Mouse (Mus musculus) hindbrain, embryonic 12.5 days (tissue): ENCODE measurements around the gene Noxa1. TPM values are rescaled to one million over a fixed set of nuclear protein-coding genes. Genes with fewer than 3 reads are reported as not detected.

Source experiments
- ATAC-seq: fragments of 200-750 bp; cut with Nextera tagmentation; 2 replicates; pipeline ENCODE4 v1.8.0; 2017; ENCODE audit warnings: moderate TSS enrichment; ENCODE audit not compliant: low FRiP score
- H3K27ac ChIP-seq: fragments of 300-500 bp; sonication (generic); 2 replicates; pipeline ENCODE4 v1.5.1; 2016; ENCODE audit warnings: mild to moderate bottlenecking
- H3K27me3 ChIP-seq: fragments of 300-500 bp; sonication (generic); 2 replicates; pipeline ENCODE4 v1.6.1; 2016; ENCODE audit warnings: mild to moderate bottlenecking
- H3K36me3 ChIP-seq: fragments of 300-500 bp; sonication (generic); 2 replicates; pipeline ENCODE4 v1.6.1; 2016; ENCODE audit warnings: mild to moderate bottlenecking
- H3K4me1 ChIP-seq: fragments of 300-500 bp; sonication (generic); 2 replicates; pipeline ENCODE4 v1.6.1; 2016
- H3K4me2 ChIP-seq: fragments of 300-500 bp; sonication (generic); replicated peaks from 2 replicates; pipeline ENCODE4 v1.6.1; 2016; ENCODE audit warnings: mild to moderate bottlenecking
- H3K4me3 ChIP-seq: fragments of 300-500 bp; sonication (generic); 2 replicates; pipeline ENCODE4 v1.5.1; 2016; ENCODE audit warnings: mild to moderate bottlenecking
- H3K9ac ChIP-seq: fragments of 300-500 bp; sonication (generic); 2 replicates; pipeline ENCODE4 v1.6.1; 2016; ENCODE audit warnings: mild to moderate bottlenecking, moderate library complexity
- H3K9me3 ChIP-seq: fragments of 300-500 bp; sonication (generic); replicated peaks from 2 replicates; pipeline ENCODE4 v1.6.1; 2016; ENCODE audit warnings: mild to moderate bottlenecking
- WGBS: fragments of 180-500 bp; shearing (Covaris S2); methylation state at CpG from one replicate; pipeline ENCODE4 v1.1.7; 2016; 5-methylcytosine and 5-hydroxymethylcytosine counted together
- polyA plus RNA-seq: library from polyadenylated mRNA; unstranded; fragments of >200 nt; fragmentation: Nextera tagmentation; extraction: Ambion mirVana; gene quantifications from 2 replicates; pipeline ENCODE4 v1.2.1, GENCODE M21; 2016

The Noxa1 gene
- polyA plus RNA-seq, 1 experiment from 2014 or later: 0.22 TPM

DNA sequence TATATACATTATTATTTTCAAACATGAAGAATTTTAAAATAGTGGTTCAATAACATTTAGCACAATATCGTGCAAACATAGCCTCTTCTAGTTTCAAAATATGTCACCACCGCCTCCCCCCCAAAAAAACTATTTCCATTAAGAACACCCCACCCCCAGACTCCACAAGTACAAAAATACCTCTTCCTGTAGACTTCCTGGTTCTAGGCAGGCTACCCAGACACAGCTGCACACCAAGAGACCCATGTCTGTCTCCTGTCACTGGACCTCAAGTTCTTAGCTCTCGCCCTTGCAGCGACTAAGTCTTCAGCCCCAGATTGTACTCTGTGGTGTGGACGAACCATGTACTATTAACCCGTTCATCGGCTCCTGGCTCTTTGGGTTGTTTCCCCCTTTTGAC is 26.0 kb upstream of the Noxa1 start:
- no peaks in the 10 kb centered on the region for H3K9me3 ChIP-seq
- H3K9ac ChIP-seq: no peak overlapping the region
- H3K27me3 ChIP-seq: no peaks in the 10 kb centered on the region
- H3K36me3 ChIP-seq: no peaks in the 10 kb centered on the region
- H3K4me3 ChIP-seq: no peak overlapping the region
- H3K27ac ChIP-seq: no peak overlapping the region
- 83% methylated on average over 7 of the region's 7 CpGs for WGBS
- no peak for ATAC-seq
- H3K4me2 ChIP-seq: no peak overlapping the region
- peaks cover 18% of the 10 kb centered on the region for H3K4me1 ChIP-seq

DNA sequence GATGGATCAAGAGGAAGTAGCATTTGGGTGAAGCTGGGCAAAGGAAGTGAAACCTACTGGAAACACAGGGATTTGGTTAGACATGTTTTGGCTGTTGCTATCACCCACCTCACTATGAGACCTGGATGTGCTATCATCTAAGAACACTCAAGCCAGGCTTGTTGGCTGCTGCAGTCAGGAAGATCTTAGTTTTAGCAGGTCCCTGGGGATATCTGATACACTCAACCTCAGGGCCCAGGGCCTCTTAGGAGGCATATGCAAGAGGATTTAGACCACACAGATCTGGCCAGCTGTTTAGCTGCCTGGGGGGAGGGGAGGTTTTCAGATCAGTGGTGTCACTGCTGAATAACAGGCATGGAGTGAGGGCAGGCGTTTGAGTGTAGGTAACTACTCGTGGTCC is 20.5 kb upstream of the Noxa1 start:
- no peaks in the 10 kb centered on the region for H3K27me3 ChIP-seq
- H3K9me3 ChIP-seq: no peaks in the 10 kb centered on the region
- WGBS: 75% methylated on average over 2 of the region's 2 CpGs
- H3K27ac ChIP-seq: no peak overlapping the region
- no peak overlapping the region for H3K9ac ChIP-seq
- no peak overlapping the region for H3K4me2 ChIP-seq
- H3K4me1 ChIP-seq: peaks cover 10% of the 10 kb centered on the region; the same call in 1 of the 2 replicates
- no peak overlapping the region for H3K4me3 ChIP-seq
- ATAC-seq: no peak
- no peaks in the 10 kb centered on the region for H3K36me3 ChIP-seq

DNA sequence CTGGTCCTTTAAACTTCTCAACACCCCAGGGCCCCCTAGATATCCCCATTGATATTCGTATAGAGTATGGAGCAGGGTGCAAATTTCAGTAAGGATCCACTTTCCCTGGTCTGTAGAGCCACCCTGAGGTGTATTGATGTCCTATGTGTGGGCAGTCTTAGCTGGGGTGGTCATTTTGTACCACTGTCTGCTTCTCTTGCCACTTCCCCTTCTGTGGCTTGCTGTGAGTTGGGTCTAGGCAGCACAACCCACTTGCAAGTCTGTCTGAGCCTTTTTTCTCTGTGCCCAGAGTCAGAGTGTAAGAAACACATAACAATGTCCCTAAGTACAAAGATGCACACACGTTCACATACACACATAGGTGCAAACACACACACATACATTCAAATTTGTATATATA is 19.4 kb upstream of the Noxa1 start:
- ATAC-seq: no peak
- Histone ChIP-seq H3K9me3 (no peaks in the 10 kb centered on the region), H3K36me3 (no peaks in the 10 kb centered on the region), H3K4me2 (no peak overlapping the region), H3K9ac (no peak overlapping the region), H3K4me3 (no peak overlapping the region), H3K27ac (no peak overlapping the region), H3K27me3 (no peaks in the 10 kb centered on the region), H3K4me1 (peaks cover 10% of the 10 kb centered on the region; the same call in 1 of the 2 replicates)
- 76% methylated on average over 2 of the region's 2 CpGs for WGBS

DNA sequence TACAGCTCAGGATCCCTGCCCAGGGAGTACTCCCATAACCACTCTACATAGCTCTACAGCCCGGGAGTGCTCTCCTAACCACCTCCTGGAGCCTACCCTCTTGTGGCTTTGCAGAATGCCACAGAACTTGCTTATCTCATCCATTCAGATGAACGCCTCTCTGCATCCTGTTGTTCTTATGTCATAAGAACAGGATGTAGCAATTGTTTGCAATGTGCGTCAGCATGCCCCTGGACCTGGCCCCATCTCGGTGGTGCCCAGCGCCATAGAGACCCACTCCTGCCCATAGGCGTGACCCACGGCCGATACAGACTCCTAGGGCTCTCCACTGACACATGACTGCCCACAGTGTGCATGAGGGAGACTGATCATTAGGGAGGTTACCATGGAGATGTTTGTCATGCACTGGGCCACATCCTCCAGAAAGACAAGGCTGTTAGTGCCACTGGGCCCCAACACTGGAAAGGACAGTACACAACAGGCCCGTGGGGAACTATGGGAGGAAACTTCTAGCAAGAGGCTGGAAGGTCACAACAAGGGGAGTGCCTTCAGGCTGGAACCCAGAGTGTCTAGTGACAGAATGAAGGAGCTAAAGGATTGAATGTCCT is 16.3 kb upstream of the Noxa1 start:
- Histone ChIP-seq H3K4me2 (no peak overlapping the region), H3K36me3 (no peaks in the 10 kb centered on the region), H3K9ac (no peak overlapping the region), H3K27me3 (no peaks in the 10 kb centered on the region), H3K4me1 (peaks cover 10% of the 10 kb centered on the region; the same call in 1 of the 2 replicates), H3K4me3 (no peak overlapping the region), H3K9me3 (no peaks in the 10 kb centered on the region), H3K27ac (no peak overlapping the region)
- ATAC-seq: no peak
- 46% methylated on average over 9 of the region's 9 CpGs for WGBS

DNA sequence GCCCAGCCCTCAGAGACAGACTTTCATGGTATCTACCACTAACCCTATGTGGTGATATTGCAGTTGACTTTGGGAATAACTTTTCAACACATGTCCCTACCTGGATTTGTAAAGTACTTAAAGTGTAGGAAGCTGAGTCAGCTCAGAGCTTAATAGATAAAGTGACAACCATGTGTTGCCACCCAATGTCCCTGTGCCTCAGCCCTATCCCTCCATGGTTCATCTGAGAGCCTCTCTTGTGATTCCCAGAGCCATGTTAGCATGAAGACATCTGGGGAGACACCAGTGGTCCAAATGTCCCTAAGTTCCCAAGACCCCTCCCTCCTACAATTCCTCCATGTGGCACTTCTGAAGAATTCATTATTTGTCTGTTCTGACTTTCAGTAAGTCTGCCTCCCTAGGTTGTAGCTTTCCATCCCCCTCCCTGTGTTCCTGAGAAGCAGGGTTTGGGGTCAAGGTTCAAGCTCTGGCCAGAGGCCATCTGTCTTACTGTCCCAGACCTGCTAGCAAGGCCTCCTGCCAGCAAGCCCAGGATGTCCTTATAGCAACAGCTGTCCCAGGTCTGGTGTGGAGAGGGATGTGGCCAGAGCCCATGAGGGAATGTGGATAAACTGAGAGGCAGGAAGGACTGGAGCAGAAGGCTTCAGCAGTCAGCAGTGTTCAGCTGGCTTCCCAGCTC is 15.7 kb upstream of the Noxa1 start:
- H3K9me3 ChIP-seq: no peaks in the 10 kb centered on the region
- H3K36me3 ChIP-seq: no peaks in the 10 kb centered on the region
- peaks cover 8% of the 10 kb centered on the region; the same call in 1 of the 2 replicates for H3K4me1 ChIP-seq
- H3K27ac ChIP-seq: no peak overlapping the region
- no peak overlapping the region for H3K4me2 ChIP-seq
- no peak overlapping the region for H3K4me3 ChIP-seq
- no peak for ATAC-seq
- H3K9ac ChIP-seq: no peak overlapping the region
- no peaks in the 10 kb centered on the region for H3K27me3 ChIP-seq

- Histone ChIP-seq H3K9ac (no peak overlapping the region), H3K4me1 (peaks cover 6% of the 10 kb centered on the region; the same call in 1 of the 2 replicates), H3K27me3 (no peaks in the 10 kb centered on the region), H3K27ac (no peak overlapping the region), H3K9me3 (no peaks in the 10 kb centered on the region), H3K4me2 (no peak overlapping the region), H3K36me3 (no peaks in the 10 kb centered on the region), H3K4me3 (no peak overlapping the region)
- 0 out of 2 replicates have a peak, but pooled peaks have one; percentile 26 for ATAC-seq
Measured at GRCm38 (mm10) chr2:25109487-25109886, 14.5 kb upstream of the Noxa1 start.

GRCm38 (mm10) chr2:25106045-25106444 is 11.1 kb upstream of the Noxa1 start:
- no peak overlapping the region for H3K4me3 ChIP-seq
- H3K27ac ChIP-seq: no peak overlapping the region
- H3K27me3 ChIP-seq: no peaks in the 10 kb centered on the region
- no peak overlapping the region for H3K4me2 ChIP-seq
- WGBS: 81% methylated on average over 3 of the region's 3 CpGs
- H3K4me1 ChIP-seq: 0 out of 2 replicates have a peak, but pooled peaks cover under 1% of the 10 kb centered on the region
- H3K9ac ChIP-seq: no peak overlapping the region
- ATAC-seq: no peak
- H3K36me3 ChIP-seq: no peaks in the 10 kb centered on the region
- H3K9me3 ChIP-seq: no peaks in the 10 kb centered on the region

GRCm38 (mm10) chr2:25104122-25104521 is 9.2 kb upstream of the Noxa1 start:
- 87% methylated on average over 2 of the region's 2 CpGs for WGBS
- H3K36me3 ChIP-seq: no peaks in the 10 kb centered on the region
- no peak overlapping the region for H3K4me3 ChIP-seq
- peaks cover 12% of the 10 kb centered on the region for H3K4me1 ChIP-seq
- H3K27me3 ChIP-seq: no peaks in the 10 kb centered on the region
- no peak for ATAC-seq
- H3K27ac ChIP-seq: no peak overlapping the region
- H3K4me2 ChIP-seq: no peak overlapping the region
- H3K9ac ChIP-seq: no peak overlapping the region
- H3K9me3 ChIP-seq: no peaks in the 10 kb centered on the region

GRCm38 (mm10) chr2:25099703-25100102 is 4.8 kb upstream of the Noxa1 start:
- H3K9ac ChIP-seq: no peak overlapping the region
- H3K27ac ChIP-seq: peak overlapping the region; percentile 19; the same call in 1 of the 2 replicates
- no peak overlapping the region for H3K4me2 ChIP-seq
- no peaks in the 10 kb centered on the region for H3K9me3 ChIP-seq
- no peak overlapping the region for H3K4me3 ChIP-seq
- peak; percentile 76 for ATAC-seq
- peaks cover 17% of the 10 kb centered on the region for H3K4me1 ChIP-seq
- 47% methylated on average over 3 of the region's 3 CpGs for WGBS
- H3K36me3 ChIP-seq: no peaks in the 10 kb centered on the region
- H3K27me3 ChIP-seq: peaks cover 2% of the 10 kb centered on the region; the same call in 1 of the 2 replicates

DNA sequence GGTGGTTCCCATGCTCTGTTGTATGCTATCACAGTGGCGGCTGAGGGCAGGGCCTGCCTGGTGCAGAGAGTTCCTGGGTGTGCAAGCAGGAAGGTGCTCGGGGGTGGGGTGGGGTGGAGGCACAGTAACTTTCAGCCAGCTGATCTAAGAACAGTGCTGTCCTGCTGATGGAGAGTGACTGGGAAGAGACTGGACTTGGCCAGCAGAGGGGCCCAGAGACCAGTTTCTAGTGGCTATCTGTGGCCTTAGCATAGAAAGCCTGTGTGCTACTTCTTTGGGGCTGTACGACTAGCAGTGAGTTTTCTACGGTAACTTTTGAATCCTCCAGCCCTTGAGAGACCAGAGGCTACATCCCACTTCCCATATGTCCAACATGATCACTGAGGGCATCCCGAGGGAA is 4.0 kb upstream of the Noxa1 start:
- Histone ChIP-seq H3K27me3 (peaks cover 8% of the 10 kb centered on the region; the same call in 1 of the 2 replicates), H3K4me3 (no peak overlapping the region), H3K9me3 (no peaks in the 10 kb centered on the region), H3K4me2 (no peak overlapping the region), H3K27ac (0 out of 2 replicates have a peak overlapping the region, but pooled peaks have one; percentile 19), H3K4me1 (peaks cover 17% of the 10 kb centered on the region), H3K9ac (no peak overlapping the region), H3K36me3 (no peaks in the 10 kb centered on the region)
- WGBS: 40% methylated on average over 5 of the region's 5 CpGs
- ATAC-seq: peak; percentile 78

GRCm38 (mm10) chr2:25098005-25098615 is 3.2 kb upstream of the Noxa1 start:
- no peaks in the 10 kb centered on the region for H3K9me3 ChIP-seq
- H3K27ac ChIP-seq: no peak overlapping the region
- H3K4me1 ChIP-seq: peaks cover 17% of the 10 kb centered on the region
- WGBS: 75% methylated on average over 3 of the region's 3 CpGs
- no peaks in the 10 kb centered on the region for H3K36me3 ChIP-seq
- no peak overlapping the region for H3K4me3 ChIP-seq
- peak overlapping the region; percentile 2; the same call in 1 of the 2 replicates for H3K9ac ChIP-seq
- no peak for ATAC-seq
- peaks cover 9% of the 10 kb centered on the region; the same call in 1 of the 2 replicates for H3K27me3 ChIP-seq
- no peak overlapping the region for H3K4me2 ChIP-seq

DNA sequence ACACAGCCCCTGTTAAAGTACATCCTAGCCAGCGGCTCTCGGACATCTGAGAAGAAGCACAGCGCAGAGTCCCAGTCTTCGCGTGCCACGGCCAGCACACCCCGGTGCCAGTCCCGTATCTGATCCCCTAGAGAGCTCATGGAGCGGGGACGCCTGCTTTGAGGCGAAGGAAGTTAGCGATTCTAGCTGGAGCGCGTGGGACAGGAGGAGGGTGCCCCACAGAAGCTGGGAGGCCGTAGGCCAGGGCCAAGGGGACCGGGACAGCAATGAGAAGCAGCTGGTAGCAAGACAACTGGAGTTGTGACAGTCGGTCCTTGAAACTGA is 202 bp downstream of the Noxa1 start:
- Histone ChIP-seq H3K4me2 (peak overlapping the region; percentile 9), H3K36me3 (no peaks in the 10 kb centered on the region), H3K9ac (no peak overlapping the region), H3K27ac (no peak overlapping the region), H3K27me3 (peaks cover 12% of the 10 kb centered on the region; the same call in 1 of the 2 replicates), H3K4me1 (peaks cover 7% of the 10 kb centered on the region), H3K9me3 (no peaks in the 10 kb centered on the region), H3K4me3 (peak overlapping the region; percentile 1; the same call in 1 of the 2 replicates)
- no peak for ATAC-seq
- 47% methylated on average over 17 of the region's 17 CpGs for WGBS
